Mouse (Mus musculus): ENCODE data around the gene Prr22. TPM values are rescaled to one million over a fixed set of nuclear protein-coding genes. Genes with fewer than 3 reads are reported as not detected.

The Prr22 gene
- total RNA-seq, 2 experiments from 2014 or later = 1.3 to 2.6 TPM

GRCm38 (mm10) chr17:56788886-56789285 is 18.8 kb downstream of the Prr22 start:
- no peak for TF ChIP-seq CTCF (IDR thresholded peaks at IDR 0.05)
- Histone ChIP-seq H3K4me3 (no peak overlapping the region), H3K27ac (no peak overlapping the region)
- intact Hi-C loops (cut with DNase I) = no loop called here
- DNase-seq (ENCODE audit: extremely low spot score in 1 of 2, low spot score in 2 of 2) = no peak

GRCm38 (mm10) chr17:56789286-56789685 is 19.2 kb downstream of the Prr22 start:
- Histone ChIP-seq H3K27ac (no peak overlapping the region), H3K4me3 (no peak overlapping the region)
- DNase-seq (ENCODE audit: extremely low spot score in 1 of 2, low spot score in 2 of 2) = no peak
- intact Hi-C loops (cut with DNase I) = no loop called here
- no peak for TF ChIP-seq CTCF (IDR thresholded peaks at IDR 0.05)

GRCm38 (mm10) chr17:56792588-56792987 is 22.5 kb downstream of the Prr22 start:
- H3K27ac ChIP-seq = no peak overlapping the region
- intact Hi-C loops (cut with DNase I) = no loop called here
- no peak overlapping the region for H3K4me3 ChIP-seq
- TF ChIP-seq CTCF (IDR thresholded peaks at IDR 0.05) = no peak
- no peak for DNase-seq (ENCODE audit: extremely low spot score in 1 of 2, low spot score in 2 of 2)

GRCm38 (mm10) chr17:56793614-56794319 is 23.7 kb downstream of the Prr22 start:
- no peak for TF ChIP-seq CTCF (IDR thresholded peaks at IDR 0.05)
- Histone ChIP-seq H3K27ac (no peak overlapping the region), H3K4me3 (no peak overlapping the region)
- no peak for DNase-seq (ENCODE audit: extremely low spot score in 1 of 2, low spot score in 2 of 2)
- intact Hi-C loops (cut with DNase I) = no loop called here

GRCm38 (mm10) chr17:56799276-56799675 is 29.2 kb downstream of the Prr22 start:
- TF ChIP-seq CTCF (IDR thresholded peaks at IDR 0.05) = no peak
- intact Hi-C loops (cut with DNase I) = no loop called here
- Histone ChIP-seq H3K27ac (no peak overlapping the region), H3K4me3 (no peak overlapping the region)
- no peak for DNase-seq (ENCODE audit: extremely low spot score in 1 of 2, low spot score in 2 of 2)

GRCm38 (mm10) chr17:56802065-56802464 is 32.0 kb downstream of the Prr22 start:
- no peak overlapping the region for H3K4me3 ChIP-seq
- no peak for TF ChIP-seq CTCF (IDR thresholded peaks at IDR 0.05)
- DNase-seq (ENCODE audit: extremely low spot score in 1 of 2, low spot score in 2 of 2) = no peak
- intact Hi-C loops (cut with DNase I) = no loop called here
- no peak overlapping the region for H3K27ac ChIP-seq

- no peak overlapping the region for H3K4me3 ChIP-seq
- TF ChIP-seq CTCF (IDR thresholded peaks at IDR 0.05) = no peak
- intact Hi-C loops (cut with DNase I) = loop anchor here (5.0 kb wide), 3 partner anchors 147 to 362 kb away; partner anchors contain the start of gene Pspn
- no peak for DNase-seq (ENCODE audit: extremely low spot score in 1 of 2, low spot score in 2 of 2)
- H3K27ac ChIP-seq = no peak overlapping the region
Observed at GRCm38 (mm10) chr17:56804952-56805351, 34.9 kb downstream of the Prr22 start.

GRCm38 (mm10) chr17:56805784-56806183 is 35.7 kb downstream of the Prr22 start:
- intact Hi-C loops (cut with DNase I) = loop anchor here (5.0 kb wide), 3 partner anchors 147 to 362 kb away; partner anchors contain the start of gene Pspn
- H3K4me3 ChIP-seq = no peak overlapping the region

GRCm38 (mm10) chr17:56808518-56808917 is 38.5 kb downstream of the Prr22 start:
- Histone ChIP-seq H3K4me3 (no peak overlapping the region), H3K27ac (no peak overlapping the region)
- intact Hi-C loops (cut with DNase I) = loop anchor here (1.0 to 5.0 kb wide), 7 partner anchors 50 to 526 kb away; partner anchors contain the start of gene Pspn
- peak; percentile 80 to 86 for DNase-seq (ENCODE audit: extremely low spot score in 1 of 2, low spot score in 2 of 2)
- peak; percentile 97 for TF ChIP-seq CTCF (IDR thresholded peaks at IDR 0.05)

More at GRCm38 (mm10) chr17:56805784-56806183, 35.7 kb downstream of the Prr22 start:
- peak; percentile 32 for TF ChIP-seq CTCF (IDR thresholded peaks at IDR 0.05)
- no peak overlapping the region for H3K27ac ChIP-seq
- no peak for DNase-seq (ENCODE audit: extremely low spot score in 1 of 2, low spot score in 2 of 2)

- TF ChIP-seq CTCF (IDR thresholded peaks at IDR 0.05) = no peak
- peak; percentile 63 to 78 for DNase-seq (ENCODE audit: extremely low spot score in 1 of 2, low spot score in 2 of 2)
- intact Hi-C loops (cut with DNase I) = loop anchor here (5.0 kb wide), 1 partner anchor 127 kb away; the partner anchor contains the start of gene Mllt1
Observed at GRCm38 (mm10) chr17:56810245-56810644, 40.2 kb downstream of the Prr22 start.

GRCm38 (mm10) chr17:56814316-56815056 is 44.4 kb downstream of the Prr22 start:
- intact Hi-C loops (cut with DNase I) = loop anchor here (1.0 to 5.0 kb wide), 2 partner anchors 13 to 123 kb away; partner anchors contain the start of gene Mllt1
- Histone ChIP-seq H3K27ac (peak overlapping the region; percentile 34), H3K4me3 (no peak overlapping the region)
- no peak for TF ChIP-seq CTCF (IDR thresholded peaks at IDR 0.05)
- peak; percentile 78 to 86 for DNase-seq (ENCODE audit: extremely low spot score in 1 of 2, low spot score in 2 of 2)

More at GRCm38 (mm10) chr17:56810245-56810644, 40.2 kb downstream of the Prr22 start:
- Histone ChIP-seq H3K27ac (peak overlapping the region; percentile 24; the same call in 1 of the 2 replicates), H3K4me3 (no peak overlapping the region)

GRCm38 (mm10) chr17:56815057-56815345 is 45.0 kb downstream of the Prr22 start:
- Histone ChIP-seq H3K4me3 (no peak overlapping the region), H3K27ac (peak overlapping the region; percentile 34)
- no peak for TF ChIP-seq CTCF (IDR thresholded peaks at IDR 0.05)
- DNase-seq (ENCODE audit: extremely low spot score in 1 of 2, low spot score in 2 of 2) = no peak
- intact Hi-C loops (cut with DNase I) = loop anchor here (1.0 kb wide), 1 partner anchor 12 kb away; no protein-coding TSS in a partner anchor

Measured in left cerebral cortex, adult 2 months (tissue).